Mouse (Mus musculus): Measurements from ENCODE around the gene Lrrc29.

GRCm38 (mm10) chr8:105275387-105275786 lies 50.7 kb downstream of the Lrrc29 start:
- TF ChIP-seq CTCF (IDR thresholded peaks at IDR 0.05; ENCODE audit: low read depth, low read length): no peak
- TF ChIP-seq POLR2A (IDR thresholded peaks at IDR 0.05; ENCODE audit: insufficient read depth, low read length): no peak

Measured in ES-Bruce4 (cell line).